Mouse (Mus musculus) midbrain, embryonic 16.5 days (tissue): ENCODE results near the gene Nufip1. TPM values are rescaled to one million over a fixed set of nuclear protein-coding genes. Genes with fewer than 3 reads are reported as not detected.

ENCODE experiments used
- ATAC-seq: fragments of 200-750 bp; cut with Nextera tagmentation; 2 replicates; pipeline ENCODE4 v1.8.0; 2017; ENCODE audit warnings: moderate TSS enrichment
- H3K27ac ChIP-seq: fragments of 300-500 bp; sonication (generic); 2 replicates; pipeline ENCODE4 v1.5.1; 2014; ENCODE audit warnings: mild to moderate bottlenecking, low read length, mixed read lengths
- H3K27me3 ChIP-seq: fragments of 300-500 bp; sonication (generic); 2 replicates; pipeline ENCODE4 v1.6.1; 2014; ENCODE audit warnings: low read depth, low read length, mixed read lengths; ENCODE audit not compliant: control insufficient read depth, insufficient read depth
- H3K36me3 ChIP-seq: fragments of 300-500 bp; sonication (generic); 2 replicates; pipeline ENCODE4 v1.6.1; 2014; ENCODE audit warnings: mild to moderate bottlenecking, low read length, moderate library complexity, mixed read lengths; ENCODE audit not compliant: control insufficient read depth, insufficient read depth
- H3K4me1 ChIP-seq: fragments of 300-500 bp; sonication (generic); 2 replicates; pipeline ENCODE4 v1.6.1; 2014; ENCODE audit warnings: mild to moderate bottlenecking, low read length, mixed read lengths; ENCODE audit not compliant: control insufficient read depth, insufficient read depth
- H3K4me2 ChIP-seq: fragments of 300-500 bp; sonication (generic); 2 replicates; pipeline ENCODE4 v1.6.1; 2014; ENCODE audit warnings: mild to moderate bottlenecking, low read length, mixed read lengths
- H3K4me3 ChIP-seq: fragments of 300-500 bp; sonication (generic); 2 replicates; pipeline ENCODE4 v1.5.1; 2014; ENCODE audit warnings: low read depth, mild to moderate bottlenecking, low read length, moderate library complexity, mixed read lengths
- H3K9ac ChIP-seq: fragments of 300-500 bp; sonication (generic); 2 replicates; pipeline ENCODE4 v1.6.1; 2014; ENCODE audit warnings: low read depth, low read length, mixed read lengths
- H3K9me3 ChIP-seq: fragments of 300-500 bp; sonication (generic); replicated peaks from 2 replicates; pipeline ENCODE4 v1.6.1; 2014; ENCODE audit warnings: mild to moderate bottlenecking, low read length, mixed read lengths; ENCODE audit not compliant: control insufficient read depth, poor library complexity, severe bottlenecking
- WGBS: fragments of 180-500 bp; shearing (Covaris S2); extraction: QIAGEN DNeasy Blood & Tissue Kit; methylation state at CpG from one replicate; pipeline ENCODE4 v1.1.7; 2014; 5-methylcytosine and 5-hydroxymethylcytosine counted together
- polyA plus RNA-seq: library from polyadenylated mRNA; unstranded; fragments of >200 nt; fragmentation: Nextera tagmentation; extraction: Ambion mirVana; gene quantifications from 2 replicates; pipeline ENCODE4 v1.2.1, GENCODE M21; 2015

Gene Nufip1
- polyA plus RNA-seq, 1 experiment from 2014 or later = 13.4 TPM

DNA sequence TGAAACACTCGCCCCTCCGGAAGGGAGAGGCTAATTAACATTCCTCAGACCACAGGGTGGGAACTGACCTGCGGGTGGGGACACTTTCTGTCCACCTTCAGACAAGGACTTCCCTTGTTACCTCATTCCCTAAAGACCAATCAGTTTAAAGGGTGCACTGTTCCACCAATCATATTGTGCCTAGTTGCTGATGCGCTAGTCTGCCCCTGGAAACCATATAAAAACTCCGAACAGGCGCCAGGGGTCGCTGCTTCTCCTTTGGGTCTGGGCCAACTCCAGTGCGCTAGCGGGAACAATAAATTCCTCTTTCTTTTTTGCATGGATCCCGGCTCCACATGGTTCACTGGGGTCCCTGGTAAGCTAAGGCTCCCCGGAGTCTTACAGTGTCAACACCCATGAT lies 29.2 kb upstream of the Nufip1 start:
- WGBS = 69% methylated on average over 11 of the region's 11 CpGs

DNA sequence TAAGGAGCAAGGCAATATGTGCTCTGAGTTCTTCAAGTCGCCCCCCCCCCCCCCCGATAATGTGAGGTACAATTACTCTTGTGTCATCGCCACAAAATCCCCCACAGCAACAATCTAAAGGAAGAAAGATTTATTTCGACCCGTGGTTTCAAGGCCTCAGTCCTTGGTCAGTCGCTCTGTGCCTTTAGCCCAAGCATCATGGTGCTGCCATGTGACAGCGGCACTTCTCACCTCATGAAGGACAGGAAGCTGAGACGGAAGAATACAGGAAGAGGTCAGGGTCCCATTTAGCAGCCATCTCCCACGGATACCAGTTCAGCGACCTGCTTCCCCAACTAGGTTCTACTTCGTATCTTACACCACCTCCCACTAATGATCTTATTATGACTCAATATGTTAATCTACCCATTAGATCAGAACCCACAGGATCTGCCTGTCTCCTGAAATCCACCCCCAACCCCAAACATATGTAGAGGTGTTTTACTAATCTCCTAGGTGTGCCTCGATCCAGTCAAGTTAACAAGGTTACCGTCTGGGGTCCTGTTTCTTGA lies 28.5 kb upstream of the Nufip1 start:
- no peak overlapping the region for H3K4me3 ChIP-seq
- no peak overlapping the region for H3K27ac ChIP-seq
- no peak overlapping the region for H3K9ac ChIP-seq
- no peak for ATAC-seq
- H3K36me3 ChIP-seq = no peaks in the 10 kb centered on the region
- 88% methylated on average over 13 of the region's 13 CpGs for WGBS
- H3K4me2 ChIP-seq = no peak overlapping the region
- no peaks in the 10 kb centered on the region; the same call in 1 of the 2 replicates for H3K4me1 ChIP-seq
- no peaks in the 10 kb centered on the region for H3K27me3 ChIP-seq
- no peaks in the 10 kb centered on the region for H3K9me3 ChIP-seq

More for the DNA sequence above, 29.2 kb upstream of the Nufip1 start:
- peaks cover 6% of the 10 kb centered on the region; the same call in 1 of the 2 replicates for H3K4me1 ChIP-seq
- no peak for ATAC-seq
- H3K27ac ChIP-seq = no peak overlapping the region
- no peaks in the 10 kb centered on the region for H3K27me3 ChIP-seq
- H3K4me2 ChIP-seq = no peak overlapping the region
- no peaks in the 10 kb centered on the region for H3K36me3 ChIP-seq
- no peak overlapping the region for H3K4me3 ChIP-seq
- no peak overlapping the region for H3K9ac ChIP-seq
- H3K9me3 ChIP-seq = no peaks in the 10 kb centered on the region

DNA sequence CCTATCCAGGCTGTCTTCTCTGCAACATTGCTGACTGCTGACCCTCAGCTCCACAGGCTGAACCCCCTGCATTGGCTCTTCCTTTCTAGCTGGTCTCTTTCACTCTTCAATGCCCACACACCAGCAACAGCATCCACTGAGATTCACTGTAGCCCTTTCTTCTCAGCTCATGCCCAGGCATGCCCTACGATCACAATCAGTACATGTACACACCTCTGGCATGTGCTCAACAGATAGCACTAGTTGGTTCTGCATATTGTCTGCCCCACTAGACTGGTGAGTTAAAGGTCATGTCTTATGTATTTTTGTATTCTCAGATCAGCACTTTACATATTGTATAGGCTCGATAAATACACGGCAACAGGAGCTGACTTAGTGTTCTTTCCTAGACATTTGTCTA lies 26.5 kb upstream of the Nufip1 start:
- Histone ChIP-seq H3K9me3 (no peaks in the 10 kb centered on the region), H3K4me3 (no peak overlapping the region), H3K27ac (no peak overlapping the region), H3K9ac (no peak overlapping the region), H3K4me2 (no peak overlapping the region), H3K36me3 (no peaks in the 10 kb centered on the region), H3K27me3 (no peaks in the 10 kb centered on the region), H3K4me1 (no peaks in the 10 kb centered on the region)
- WGBS = 81% methylated on average over 3 of the region's 3 CpGs
- ATAC-seq = no peak

DNA sequence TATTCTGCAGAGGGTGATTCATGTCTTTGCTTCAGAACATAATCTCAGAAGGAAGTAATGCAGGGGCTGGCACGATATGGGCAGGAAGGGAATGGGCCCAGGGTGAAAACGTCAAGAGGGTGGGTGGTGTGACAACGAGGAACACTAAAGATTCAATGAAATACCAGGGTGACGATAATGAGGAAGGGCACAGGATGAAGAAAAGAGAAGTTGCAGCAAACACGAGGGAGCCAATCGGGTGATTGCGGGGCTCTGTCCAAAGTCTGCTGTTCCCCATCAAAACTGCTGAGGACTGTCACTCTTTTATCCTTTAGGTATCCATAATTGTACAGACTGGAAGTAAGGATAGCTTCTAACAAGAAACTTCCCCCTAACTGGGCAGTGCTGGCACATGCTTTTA lies 13.4 kb upstream of the Nufip1 start:
- Histone ChIP-seq H3K9ac (no peak overlapping the region), H3K4me2 (no peak overlapping the region), H3K4me1 (no peaks in the 10 kb centered on the region), H3K36me3 (peaks cover 29% of the 10 kb centered on the region), H3K9me3 (no peaks in the 10 kb centered on the region), H3K27me3 (no peaks in the 10 kb centered on the region), H3K27ac (no peak overlapping the region), H3K4me3 (no peak overlapping the region)
- WGBS = 96% methylated on average over 7 of the region's 7 CpGs
- no peak for ATAC-seq

DNA sequence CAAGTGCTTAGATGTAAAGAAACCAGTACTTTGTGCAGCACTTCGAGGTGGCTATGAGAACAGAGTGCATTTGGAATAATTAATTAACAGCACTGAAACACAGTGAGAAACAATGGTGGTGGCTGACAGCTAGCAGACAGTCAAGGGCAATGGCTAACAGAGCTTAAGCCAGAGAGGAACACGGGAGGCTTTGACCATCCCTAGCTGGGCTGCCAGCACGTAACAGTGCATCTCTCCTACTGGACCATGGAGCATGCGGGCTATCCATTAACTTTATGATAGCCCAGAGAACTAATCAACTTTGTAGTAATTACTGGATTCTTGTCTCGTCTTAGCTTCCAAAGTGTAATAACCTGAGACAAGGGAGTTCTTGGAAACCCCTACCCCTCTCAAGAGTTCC lies 12.9 kb upstream of the Nufip1 start:
- no peak overlapping the region for H3K9ac ChIP-seq
- no peaks in the 10 kb centered on the region for H3K9me3 ChIP-seq
- no peaks in the 10 kb centered on the region for H3K27me3 ChIP-seq
- ATAC-seq = no peak
- H3K27ac ChIP-seq = no peak overlapping the region
- WGBS = 93% methylated on average over 5 of the region's 5 CpGs
- H3K4me2 ChIP-seq = no peak overlapping the region
- H3K4me1 ChIP-seq = no peaks in the 10 kb centered on the region
- H3K36me3 ChIP-seq = peaks cover 29% of the 10 kb centered on the region
- H3K4me3 ChIP-seq = no peak overlapping the region

DNA sequence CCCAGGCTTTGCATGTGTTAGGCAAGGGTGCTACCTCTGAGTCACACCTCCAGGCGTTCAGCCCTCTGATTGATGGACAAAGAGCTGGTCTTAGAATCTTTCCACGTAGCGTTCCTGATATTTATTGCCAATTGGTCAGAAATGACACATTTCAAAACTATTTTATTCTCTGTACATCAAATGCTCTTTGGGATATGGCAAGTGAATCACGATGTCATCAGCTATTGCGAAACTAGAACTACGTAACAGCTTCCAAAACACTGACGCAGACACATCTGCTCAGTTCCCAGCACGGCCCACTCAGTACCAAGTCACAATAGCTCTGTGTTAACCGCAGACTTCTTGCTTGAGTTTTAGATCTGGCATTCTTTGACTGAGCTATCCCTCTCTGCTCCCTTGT lies 11.1 kb upstream of the Nufip1 start:
- Histone ChIP-seq H3K9me3 (no peaks in the 10 kb centered on the region), H3K4me2 (no peak overlapping the region), H3K27ac (no peak overlapping the region), H3K4me1 (no peaks in the 10 kb centered on the region), H3K27me3 (no peaks in the 10 kb centered on the region), H3K9ac (no peak overlapping the region), H3K36me3 (peaks cover 23% of the 10 kb centered on the region), H3K4me3 (no peak overlapping the region)
- 96% methylated on average over 9 of the region's 9 CpGs for WGBS
- no peak for ATAC-seq

DNA sequence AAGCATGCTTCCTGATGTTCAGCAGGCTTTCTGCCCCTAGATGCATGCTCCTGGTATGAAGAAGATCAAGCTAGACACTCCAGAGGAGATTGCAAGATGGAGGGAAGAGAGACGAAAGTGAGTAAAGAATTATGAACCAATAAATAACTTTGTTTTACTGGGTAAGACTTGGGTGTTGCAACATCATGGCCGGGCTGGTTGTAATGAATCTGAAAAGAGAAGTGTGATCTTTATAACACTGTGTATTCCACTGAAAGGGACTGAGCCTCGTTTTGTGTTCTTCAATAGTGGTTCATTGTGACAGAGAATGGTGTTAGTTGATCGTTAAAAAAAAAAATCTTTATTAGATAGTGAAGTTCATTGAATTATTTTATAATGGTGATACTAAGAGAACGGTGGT lies 5.1 kb downstream of the Nufip1 start:
- Histone ChIP-seq H3K4me1 (peaks cover 17% of the 10 kb centered on the region), H3K9ac (no peak overlapping the region), H3K4me2 (no peak overlapping the region), H3K9me3 (no peaks in the 10 kb centered on the region), H3K36me3 (peaks cover 21% of the 10 kb centered on the region), H3K27ac (no peak overlapping the region), H3K27me3 (no peaks in the 10 kb centered on the region), H3K4me3 (no peak overlapping the region)
- WGBS = 92% methylated on average over 5 of the region's 5 CpGs
- ATAC-seq = no peak

DNA sequence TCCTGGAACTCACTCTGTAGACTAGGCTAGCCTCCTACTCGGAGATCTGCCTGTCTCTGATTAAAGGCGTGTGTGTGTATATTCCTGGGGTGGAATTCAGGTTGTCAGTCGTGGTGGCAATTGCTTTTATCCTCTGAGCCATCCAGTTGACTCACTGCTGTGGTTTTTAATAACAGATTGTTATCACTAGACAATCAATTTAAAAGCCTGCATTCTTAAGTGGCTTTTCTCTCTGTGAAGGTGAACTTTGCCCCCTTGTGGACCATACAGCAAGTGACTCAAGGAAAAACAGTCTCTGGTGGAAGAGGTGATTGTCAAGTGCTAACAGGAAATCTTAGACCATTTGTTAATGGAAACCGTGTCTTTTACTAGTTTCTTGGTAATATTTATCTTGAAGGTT lies 8.3 kb downstream of the Nufip1 start:
- Histone ChIP-seq H3K4me3 (no peak overlapping the region), H3K27me3 (no peaks in the 10 kb centered on the region), H3K27ac (no peak overlapping the region), H3K4me1 (no peaks in the 10 kb centered on the region), H3K4me2 (no peak overlapping the region), H3K36me3 (peaks cover 27% of the 10 kb centered on the region), H3K9ac (no peak overlapping the region), H3K9me3 (no peaks in the 10 kb centered on the region)
- no peak for ATAC-seq
- 70% methylated on average over 4 of the region's 4 CpGs for WGBS

DNA sequence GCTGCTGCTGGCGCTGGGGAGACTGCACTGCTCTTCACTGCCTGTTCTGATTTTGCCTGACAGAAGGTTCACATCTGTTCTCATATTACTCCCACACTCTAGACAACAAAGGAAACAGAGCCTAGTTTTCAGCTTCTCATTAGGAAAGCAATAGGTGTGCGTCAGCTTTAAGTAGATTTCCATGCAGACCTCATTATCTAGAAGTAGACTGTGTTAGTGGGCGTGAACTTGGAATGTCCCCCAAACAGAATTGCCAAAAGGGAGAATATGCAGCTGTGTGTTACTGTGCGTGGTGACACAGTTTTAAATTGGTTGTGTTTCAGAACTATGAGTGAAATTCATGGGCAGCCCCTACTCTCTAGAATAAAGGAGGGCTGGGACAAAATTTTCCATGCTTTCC lies 9.8 kb downstream of the Nufip1 start:
- no peak for ATAC-seq
- no peaks in the 10 kb centered on the region for H3K27me3 ChIP-seq
- no peaks in the 10 kb centered on the region for H3K9me3 ChIP-seq
- no peak overlapping the region for H3K4me3 ChIP-seq
- H3K27ac ChIP-seq = no peak overlapping the region
- WGBS = 87% methylated on average over 4 of the region's 4 CpGs
- no peak overlapping the region for H3K4me2 ChIP-seq
- H3K9ac ChIP-seq = no peak overlapping the region
- no peaks in the 10 kb centered on the region for H3K4me1 ChIP-seq
- H3K36me3 ChIP-seq = peaks cover 22% of the 10 kb centered on the region
